Mouse (Mus musculus) CD4-positive helper T cell, adult 2 months (primary cell): Measurements from ENCODE around the gene Cpt1a.

Experiments used
- DNase-seq: peaks from one replicate; pipeline ENCODE4 v3.0.0-alpha.2; 2012; ENCODE audit warnings: low read depth, missing footprints, low spot score

Gene Cpt1a

GRCm38 (mm10) chr19:3324931-3325711, 3.0 kb downstream of the Cpt1a start:
- DNase-seq: peak; percentile 95

- no peak for DNase-seq
These were observed 3.8 kb downstream of the Cpt1a start for GRCm38 (mm10) chr19:3325771-3326478.

DNA sequence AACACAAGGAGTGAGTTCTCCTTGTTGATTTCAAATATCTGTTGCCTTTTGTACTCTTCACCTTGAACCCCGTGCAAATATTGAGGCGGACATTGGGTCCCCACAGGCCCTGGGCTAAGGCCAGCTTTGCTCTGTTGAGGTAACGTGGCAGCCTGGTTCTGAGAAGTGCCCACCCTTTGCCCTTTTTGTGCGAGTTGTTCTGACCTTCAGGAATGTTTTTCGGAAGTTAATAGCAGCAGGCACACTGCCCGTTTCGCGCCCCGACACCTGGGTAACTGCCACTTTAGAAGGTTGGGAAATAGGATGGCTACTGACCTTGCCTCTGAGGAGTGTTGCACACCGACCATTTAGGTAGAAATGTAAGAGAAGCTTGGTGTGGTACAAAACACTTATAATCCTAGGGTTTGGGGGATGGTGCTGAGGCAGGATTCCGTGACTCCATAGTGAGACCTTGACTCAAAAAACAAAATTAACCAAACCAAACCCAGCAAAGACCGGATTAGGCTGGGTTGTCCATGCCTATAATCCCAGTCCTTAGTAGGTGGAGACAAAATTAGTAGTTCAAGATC, 4.4 kb downstream of the Cpt1a start:
- DNase-seq: no peak

- no peak for DNase-seq
These were observed 11.1 kb downstream of the Cpt1a start for GRCm38 (mm10) chr19:3333247-3333646.

DNA sequence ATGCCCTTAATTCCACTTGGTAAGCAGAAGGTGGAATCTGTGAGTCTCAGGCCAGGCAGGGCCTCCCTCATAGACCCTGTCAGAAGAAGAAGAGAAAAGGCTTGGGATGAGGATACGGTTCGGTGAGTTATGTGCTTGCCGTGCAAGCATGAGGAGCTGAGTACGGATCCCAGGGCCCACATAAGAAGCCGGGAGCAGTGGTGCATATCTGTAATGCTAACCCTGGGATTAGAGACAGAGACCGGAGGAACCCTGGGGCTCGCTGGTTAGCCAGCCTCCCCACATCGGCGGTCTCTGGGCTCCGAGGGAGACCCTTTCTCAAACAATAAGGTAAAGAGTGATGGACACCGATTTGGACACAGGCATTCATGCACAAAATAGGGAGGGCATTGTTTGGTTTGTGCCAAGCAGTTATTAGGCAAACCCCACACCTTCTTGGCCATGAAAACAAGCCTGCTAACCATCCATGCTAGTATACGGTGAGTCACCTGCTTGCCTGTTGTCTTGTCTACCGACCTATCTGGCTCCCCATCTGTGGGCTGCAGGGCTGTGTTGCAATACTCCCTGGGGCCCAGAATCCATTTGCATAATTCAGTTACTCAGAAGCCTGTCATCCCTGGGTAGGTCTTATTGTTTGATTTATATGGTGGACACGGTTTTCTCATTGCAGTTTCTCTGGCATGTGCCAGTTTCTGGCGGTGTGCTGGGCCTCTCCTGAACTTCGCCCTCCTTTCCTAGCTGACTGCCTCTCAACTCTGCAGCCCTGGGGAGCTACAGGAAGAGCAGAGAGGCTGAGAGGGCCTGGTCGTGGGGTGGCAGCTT, 11.8 kb downstream of the Cpt1a start:
- DNase-seq: peak; percentile 23

- no peak for DNase-seq
These were observed 12.4 kb downstream of the Cpt1a start for GRCm38 (mm10) chr19:3334550-3334949.

DNA sequence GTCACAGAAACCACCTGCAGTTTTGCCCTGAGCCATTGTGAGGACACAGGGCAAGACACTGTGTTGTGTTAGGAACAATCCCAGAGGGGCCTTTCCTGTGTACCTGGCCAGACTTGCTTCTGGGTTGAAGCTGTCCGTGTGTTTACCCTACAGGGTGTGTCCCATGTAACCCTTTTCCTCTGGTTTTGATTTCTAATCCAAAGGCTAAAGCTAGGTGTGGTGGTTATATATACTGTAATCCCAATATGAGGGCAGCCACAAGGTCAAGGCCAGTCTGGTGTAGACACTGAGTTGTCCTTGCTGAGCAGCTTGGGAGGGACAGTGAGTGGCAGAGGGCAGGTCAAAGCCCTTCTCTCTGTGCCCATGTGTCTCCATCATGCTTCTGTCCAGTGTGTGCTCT, 13.8 kb downstream of the Cpt1a start:
- DNase-seq: no peak

DNA sequence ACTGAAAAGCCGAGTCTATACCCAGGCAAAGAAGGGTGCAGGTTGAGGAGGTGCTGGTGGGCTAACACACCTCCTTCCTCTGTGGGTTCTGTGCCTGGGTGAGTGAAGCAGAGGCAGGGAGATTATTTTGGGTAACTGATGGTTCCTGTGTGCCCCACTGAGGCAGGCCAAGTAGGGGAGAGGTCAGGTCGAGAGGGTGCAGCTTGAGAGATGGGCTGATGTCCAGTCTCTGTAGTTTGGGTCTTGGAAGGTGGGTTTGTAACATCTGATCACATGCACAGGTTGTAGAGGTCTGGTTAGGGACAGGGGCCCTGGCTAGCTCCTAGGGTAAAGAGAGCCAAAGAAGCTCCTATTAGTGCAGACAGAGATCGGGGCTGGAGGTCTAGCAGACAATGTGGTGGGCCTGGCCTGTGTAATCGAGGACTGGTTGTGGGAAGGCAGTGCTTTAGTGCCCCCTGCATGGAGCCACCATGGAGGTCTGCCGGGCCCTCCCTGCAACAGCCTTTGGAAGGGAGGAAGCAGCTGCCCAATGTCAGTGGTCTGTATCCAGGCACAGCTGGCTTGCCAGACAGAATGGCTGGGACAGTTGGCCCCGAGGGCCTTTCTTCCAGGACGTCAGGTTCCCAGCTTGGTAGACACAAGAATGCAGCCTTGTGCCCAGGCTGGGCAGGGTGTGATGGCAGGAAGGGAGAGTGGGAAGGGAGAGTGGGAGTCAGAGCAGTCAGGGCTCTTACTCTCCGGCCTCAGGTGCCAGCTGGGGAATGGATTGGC, 14.5 kb downstream of the Cpt1a start:
- no peak for DNase-seq

DNA sequence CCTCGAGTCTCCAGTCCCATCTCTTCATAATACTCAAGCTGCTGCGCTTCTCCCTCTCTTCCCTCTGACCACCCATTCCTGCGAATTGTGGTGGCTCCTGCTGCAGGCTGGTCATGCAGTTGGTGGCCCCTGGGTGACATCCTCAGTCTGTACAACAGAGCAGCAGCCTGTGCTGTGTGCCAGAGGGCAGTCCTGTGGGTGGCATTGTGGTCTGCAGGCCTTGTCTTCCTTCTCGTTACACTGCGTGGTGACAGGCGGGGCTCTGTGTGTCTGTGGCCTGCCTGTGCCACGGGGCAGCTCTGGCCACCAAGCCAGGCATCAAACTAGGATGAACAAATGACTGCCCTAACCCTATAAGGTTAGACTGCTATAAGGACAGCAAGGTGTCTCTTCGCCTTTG, 17.1 kb downstream of the Cpt1a start:
- DNase-seq: no peak

GRCm38 (mm10) chr19:3341021-3341420, 18.9 kb downstream of the Cpt1a start:
- no peak for DNase-seq

DNA sequence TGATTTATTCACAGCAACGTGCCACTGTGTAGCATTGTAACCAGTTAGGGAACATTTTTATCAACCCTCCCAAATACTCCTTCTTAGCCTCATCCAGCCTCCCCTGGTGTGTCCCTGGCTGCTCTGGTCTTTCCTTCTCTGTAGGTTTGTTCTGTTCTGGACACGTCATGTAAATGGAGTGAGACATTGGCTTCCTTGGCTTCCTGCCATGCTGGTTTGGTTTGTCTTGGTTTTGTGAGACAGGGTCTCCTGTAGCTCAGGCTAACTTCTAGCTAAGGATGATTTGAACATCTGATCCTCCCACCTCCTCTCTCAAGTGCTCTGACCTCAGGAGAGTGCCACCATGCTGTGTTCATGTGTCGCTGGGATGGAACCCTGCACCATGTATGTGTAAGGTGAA, 21.8 kb downstream of the Cpt1a start:
- DNase-seq: no peak

GRCm38 (mm10) chr19:3344636-3345544, 22.8 kb downstream of the Cpt1a start:
- DNase-seq: no peak

- DNase-seq: peak; percentile 21
These were observed 25.6 kb downstream of the Cpt1a start for GRCm38 (mm10) chr19:3347784-3348183.

- no peak for DNase-seq
These were observed 31.4 kb downstream of the Cpt1a start for GRCm38 (mm10) chr19:3353415-3354111.

- DNase-seq: peak; percentile 24
These were observed 33.0 kb downstream of the Cpt1a start for GRCm38 (mm10) chr19:3355096-3355495.

GRCm38 (mm10) chr19:3356516-3356915, 34.4 kb downstream of the Cpt1a start:
- no peak for DNase-seq

GRCm38 (mm10) chr19:3357620-3358019, 35.5 kb downstream of the Cpt1a start:
- no peak for DNase-seq

DNA sequence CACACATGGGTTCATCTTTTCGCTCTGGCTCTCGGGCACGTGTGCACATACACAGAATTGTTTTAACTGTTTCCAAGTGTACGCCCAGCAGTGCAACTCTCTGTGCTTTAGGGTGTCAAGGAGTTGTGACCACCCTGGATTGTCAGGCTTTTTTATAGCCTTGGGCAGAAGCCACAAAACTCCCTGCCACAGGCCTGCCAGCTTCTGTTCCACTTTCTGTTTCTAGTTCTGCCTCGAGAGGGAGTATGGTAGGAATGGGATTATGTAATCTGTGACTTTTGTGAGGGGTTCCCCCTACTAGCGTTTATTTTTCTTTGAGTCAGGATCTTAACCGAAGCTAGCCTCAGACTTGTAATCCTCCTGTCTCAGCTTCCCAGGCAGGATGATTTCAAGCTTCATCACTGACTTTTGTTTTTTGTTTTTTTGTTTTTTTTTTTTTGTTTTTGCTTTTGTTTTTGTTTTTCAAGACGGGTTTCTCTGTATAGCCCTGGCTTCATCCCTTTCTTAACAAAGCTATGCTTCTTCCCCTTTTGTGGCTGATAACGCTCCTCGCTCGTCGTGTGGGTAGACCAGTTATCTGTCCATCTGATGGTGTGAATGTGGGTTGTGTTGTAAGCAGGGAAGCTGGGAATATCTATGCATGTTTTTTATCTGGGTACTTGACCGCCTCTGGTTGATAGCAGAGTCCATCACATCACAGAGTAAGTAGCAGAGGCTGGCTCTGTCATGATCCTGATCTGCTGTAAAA, 37.9 kb downstream of the Cpt1a start:
- DNase-seq: no peak

- DNase-seq: no peak
These were observed 41.4 kb downstream of the Cpt1a start for GRCm38 (mm10) chr19:3363510-3363909.
